Mouse (Mus musculus): ENCODE measurements around the gene Klf16.

GRCm38 (mm10) chr10:80560621-80561020 is 16.5 kb downstream of the Klf16 start:
- no peak for TF ChIP-seq POLR2A (IDR thresholded peaks at IDR 0.05; ENCODE audit: low read depth, low read length)
- TF ChIP-seq CTCF (conservative IDR thresholded peaks at IDR 0.05; ENCODE audit: insufficient read depth, insufficient read length, low read depth, low read length): no peak

Data from kidney, adult 2 months (tissue).